Mouse (Mus musculus) E14TG2a.4 (cell line): ENCODE measurements around the gene Sstr2.
A peak's percentile ranks its signal among the peaks of the same experiment; 100 is the strongest.
"Not testable (repeated sequence)": the region's sequence is repeated elsewhere in the genome, so short reads cannot be mapped to it uniquely, and the experiment has no call there.

Source experiments
- H3K27me3 ChIP-seq: 2 replicates; pipeline ENCODE4 v1.6.1; 2014; ENCODE audit warnings: low read length, control low read depth; ENCODE audit not compliant: insufficient read depth
- H3K36me3 ChIP-seq: 2 replicates; pipeline ENCODE4 v1.6.1; 2014; ENCODE audit warnings: low read length, control low read depth; ENCODE audit not compliant: insufficient read depth
- H3K4me1 ChIP-seq: replicated peaks from 2 replicates; pipeline ENCODE4 v1.6.1; 2014; ENCODE audit warnings: low read depth, low read length, control low read depth
- H3K4me3 ChIP-seq: replicated peaks from 2 replicates; pipeline ENCODE4 v1.5.1; 2014; ENCODE audit warnings: mild to moderate bottlenecking, low read length
- H3K9me3 ChIP-seq: 2 replicates; pipeline ENCODE4 v1.6.1; 2014; ENCODE audit warnings: low read length, control low read depth
- CTCF ChIP-seq: conservative IDR thresholded peaks from 2 replicates; pipeline ENCODE4 v1.5.1; 2014; ENCODE audit warnings: low read length
- NANOG ChIP-seq: IDR thresholded peaks from 2 replicates; pipeline ENCODE4 v1.6.1; 2014; ENCODE audit warnings: borderline replicate concordance, low read length, mixed read lengths
- POU5F1 ChIP-seq: IDR thresholded peaks from 2 replicates; pipeline ENCODE4 v1.6.1; 2014; ENCODE audit warnings: low read length, borderline replicate concordance

Gene Sstr2

DNA sequence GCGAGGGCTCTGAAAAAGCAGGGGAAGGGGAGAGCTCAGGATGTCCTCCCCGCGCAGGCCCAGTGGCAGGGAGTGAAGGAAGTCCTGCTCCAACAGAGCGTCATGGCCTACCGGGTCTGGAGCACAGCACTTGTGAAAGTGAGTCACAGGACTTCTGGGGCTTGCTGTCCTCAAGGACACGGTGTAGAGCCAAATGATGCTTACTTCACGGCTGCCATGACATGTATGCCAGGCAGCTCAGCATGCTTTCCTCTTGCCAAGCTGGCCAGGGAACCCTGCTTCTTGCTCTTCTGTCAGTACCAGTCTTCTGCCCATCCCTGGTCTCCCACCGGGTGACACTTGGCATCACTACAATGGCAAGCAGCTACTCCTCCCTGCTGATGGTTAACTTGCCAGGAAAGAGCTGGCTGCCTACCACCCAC, 37.4 kb downstream of the Sstr2 start:
- peaks cover 94% of the 10 kb centered on the region for H3K36me3 ChIP-seq
- H3K9me3 ChIP-seq, result no peaks in the 10 kb centered on the region
- TF ChIP-seq POU5F1 (no peak), NANOG (no peak), CTCF (no peak)
- peaks cover 56% of the 10 kb centered on the region for H3K4me1 ChIP-seq
- H3K4me3 ChIP-seq, result no peak overlapping the region
- no peaks in the 10 kb centered on the region for H3K27me3 ChIP-seq

DNA sequence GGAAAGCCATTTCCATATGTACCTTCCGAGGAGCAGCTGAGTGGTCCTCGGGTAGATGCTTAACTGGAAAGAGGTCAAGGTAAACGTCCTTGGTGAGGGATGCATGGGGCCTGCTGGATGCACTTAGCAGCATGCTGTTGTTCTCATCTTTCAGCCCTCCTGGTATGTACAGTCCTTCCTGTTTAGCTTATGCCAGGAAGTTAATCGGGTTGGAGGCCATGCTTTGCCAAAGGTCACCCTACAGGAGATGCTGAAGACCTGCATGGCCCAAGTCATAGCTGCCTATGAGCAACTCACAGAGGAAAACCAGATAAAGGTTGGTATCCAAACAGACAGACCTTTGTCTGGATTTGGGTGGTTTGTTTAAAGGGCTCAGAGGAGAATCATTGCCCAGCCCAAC, 38.1 kb downstream of the Sstr2 start:
- no peak overlapping the region for H3K4me3 ChIP-seq
- H3K36me3 ChIP-seq, result peaks cover 97% of the 10 kb centered on the region
- H3K4me1 ChIP-seq, result peaks cover 55% of the 10 kb centered on the region
- H3K27me3 ChIP-seq, result no peaks in the 10 kb centered on the region
- no peak for TF ChIP-seq CTCF
- TF ChIP-seq NANOG, result no peak
- TF ChIP-seq POU5F1, result no peak
- H3K9me3 ChIP-seq, result no peaks in the 10 kb centered on the region

DNA sequence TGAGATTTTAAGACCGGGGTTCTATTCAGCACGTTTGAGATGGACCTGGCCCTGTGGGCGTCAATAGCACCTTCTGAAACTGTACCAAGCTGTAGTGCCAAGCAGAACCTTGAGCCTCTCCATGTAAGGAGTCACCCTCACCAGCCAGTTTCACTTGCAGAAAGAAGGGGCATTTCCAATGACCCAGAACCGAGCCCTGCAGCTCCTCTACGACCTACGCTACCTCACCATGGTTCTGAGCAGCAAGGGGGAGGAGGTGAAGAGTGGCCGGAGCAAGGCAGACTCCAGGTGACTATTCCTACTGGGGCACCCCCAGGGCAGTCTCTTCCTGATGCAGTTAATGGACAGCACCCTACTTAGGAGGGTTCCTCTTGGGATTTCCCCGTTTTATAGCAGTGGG, 39.2 kb downstream of the Sstr2 start:
- Histone ChIP-seq H3K27me3 (no peaks in the 10 kb centered on the region), H3K36me3 (peaks cover 97% of the 10 kb centered on the region), H3K9me3 (no peaks in the 10 kb centered on the region), H3K4me1 (peaks cover 53% of the 10 kb centered on the region), H3K4me3 (no peak overlapping the region)
- no peak for TF ChIP-seq POU5F1
- no peak for TF ChIP-seq CTCF
- no peak for TF ChIP-seq NANOG

DNA sequence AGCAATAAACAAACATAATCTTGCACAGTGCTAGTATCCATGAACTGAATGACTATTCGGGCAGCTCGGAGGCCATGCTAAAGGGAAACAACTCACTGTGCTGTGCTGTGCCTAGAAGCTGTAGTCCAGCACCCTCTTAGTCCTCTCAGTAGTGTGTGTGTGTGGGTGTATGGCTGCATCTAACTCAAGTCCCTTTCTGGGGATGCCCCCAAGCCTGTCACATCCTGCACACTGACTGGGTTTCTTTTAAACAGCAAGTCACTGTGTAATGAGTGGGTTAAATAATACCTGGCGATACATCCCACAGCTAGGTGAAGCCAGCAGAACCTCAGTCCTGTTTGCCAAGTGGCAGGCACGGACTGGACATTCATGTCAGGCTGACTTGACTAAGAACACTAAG, 39.6 kb downstream of the Sstr2 start:
- TF ChIP-seq CTCF (no peak), NANOG (no peak), POU5F1 (no peak)
- peaks cover 97% of the 10 kb centered on the region for H3K36me3 ChIP-seq
- no peaks in the 10 kb centered on the region for H3K9me3 ChIP-seq
- H3K4me1 ChIP-seq, result peaks cover 56% of the 10 kb centered on the region
- H3K27me3 ChIP-seq, result no peaks in the 10 kb centered on the region
- no peak overlapping the region for H3K4me3 ChIP-seq

DNA sequence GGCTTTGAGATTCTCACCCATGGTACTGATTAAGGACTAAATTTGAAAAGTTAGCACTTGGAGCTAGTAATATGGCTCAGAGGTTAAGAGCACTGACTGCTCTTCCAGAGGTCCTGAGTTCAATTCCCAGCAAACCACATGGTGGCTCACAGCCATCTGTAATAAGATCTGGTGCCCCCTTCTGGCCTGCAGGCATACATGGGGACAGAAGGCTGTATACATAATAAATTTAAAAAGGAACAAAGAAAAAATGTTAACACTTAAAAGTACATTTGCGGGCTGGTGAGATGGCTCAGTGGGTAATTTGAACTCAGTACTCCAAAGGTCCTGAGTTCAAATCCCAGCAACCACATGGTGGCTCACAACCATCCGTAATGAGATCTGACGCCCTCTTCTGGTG, 41.1 kb downstream of the Sstr2 start:
- H3K9me3 ChIP-seq, H3K4me3 ChIP-seq, H3K27me3 ChIP-seq: not testable (repeated sequence)
- TF ChIP-seq CTCF, result 0 out of 2 replicates have a peak, but pooled peaks have one; percentile 15
- H3K36me3 ChIP-seq, result peaks cover 97% of the 10 kb centered on the region
- peaks cover 56% of the 10 kb centered on the region for H3K4me1 ChIP-seq

DNA sequence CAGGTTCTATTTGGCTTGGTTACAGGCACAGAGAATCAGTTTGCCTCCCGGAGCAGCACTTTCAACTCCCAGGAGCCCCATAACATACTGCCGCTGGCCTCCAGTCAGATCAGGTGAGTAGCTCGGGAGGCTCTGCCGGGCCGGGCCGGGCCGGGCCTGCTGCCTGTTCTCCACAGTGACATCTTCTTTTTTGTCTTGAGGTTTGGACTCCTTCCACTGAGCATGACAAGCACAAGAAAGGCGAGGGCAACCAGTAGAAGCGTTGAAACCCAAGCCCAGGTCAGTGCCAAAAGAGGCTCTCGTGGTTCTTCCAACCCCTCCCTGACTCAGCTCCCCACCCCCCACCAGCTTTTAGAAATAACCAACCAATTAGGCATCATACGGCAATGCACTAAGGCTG, 41.8 kb downstream of the Sstr2 start:
- Histone ChIP-seq H3K4me1 (peaks cover 54% of the 10 kb centered on the region), H3K27me3 (no peaks in the 10 kb centered on the region), H3K4me3 (no peak overlapping the region), H3K9me3 (no peaks in the 10 kb centered on the region), H3K36me3 (peaks cover 97% of the 10 kb centered on the region)
- no peak for TF ChIP-seq POU5F1
- TF ChIP-seq CTCF, result no peak
- no peak for TF ChIP-seq NANOG

DNA sequence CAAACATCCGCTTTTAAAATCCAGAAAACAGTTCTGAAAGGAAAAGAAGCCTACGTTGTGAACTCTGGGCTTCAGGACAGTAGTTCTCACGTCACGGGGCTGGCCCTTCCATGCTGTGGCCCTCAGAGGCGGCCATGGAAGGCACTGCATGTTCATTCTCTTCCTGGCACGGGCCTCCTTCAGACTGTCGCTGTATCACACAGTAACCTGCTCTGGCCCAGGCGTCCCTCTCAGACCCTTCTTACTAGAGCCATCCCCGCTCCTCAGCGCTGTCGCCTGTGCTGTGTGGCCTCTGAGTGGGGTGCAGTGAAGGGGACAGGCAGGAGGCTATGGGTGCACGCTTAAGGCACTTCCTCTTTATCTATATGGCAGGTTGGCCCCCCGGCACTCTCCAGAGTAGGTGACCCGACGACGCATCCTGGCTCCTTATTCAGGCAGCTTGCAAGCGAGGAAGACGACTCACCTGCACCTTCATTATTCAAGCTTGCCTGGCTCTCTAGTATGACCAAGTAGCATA, 42.8 kb downstream of the Sstr2 start:
- Histone ChIP-seq H3K27me3 (no peaks in the 10 kb centered on the region), H3K36me3 (peaks cover 87% of the 10 kb centered on the region), H3K9me3 (no peaks in the 10 kb centered on the region), H3K4me1 (peaks cover 54% of the 10 kb centered on the region), H3K4me3 (no peak overlapping the region)
- TF ChIP-seq CTCF, result no peak
- no peak for TF ChIP-seq NANOG
- no peak for TF ChIP-seq POU5F1

DNA sequence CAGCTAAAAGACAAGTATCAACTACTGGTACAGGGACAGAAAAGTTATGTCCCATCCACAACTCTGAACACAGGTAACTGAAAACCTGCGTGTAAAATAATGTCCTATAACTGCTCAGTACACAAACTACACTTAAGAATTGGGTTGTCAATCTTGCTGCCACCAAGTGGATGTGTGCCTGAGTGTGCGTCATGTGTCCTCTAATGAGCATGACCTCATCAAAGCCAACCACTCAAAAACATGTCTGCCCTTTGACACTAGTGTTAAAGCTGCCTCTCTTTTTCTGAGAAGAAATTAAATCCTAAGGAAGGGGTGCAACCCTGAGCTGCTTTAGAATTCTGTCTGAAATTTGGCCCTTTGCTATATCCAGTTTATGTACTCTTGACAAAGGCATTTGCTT, 45.1 kb downstream of the Sstr2 start:
- no peaks in the 10 kb centered on the region for H3K9me3 ChIP-seq
- H3K4me3 ChIP-seq, result no peak overlapping the region
- H3K27me3 ChIP-seq, result no peaks in the 10 kb centered on the region
- no peak for TF ChIP-seq POU5F1
- TF ChIP-seq NANOG, result no peak
- no peak for TF ChIP-seq CTCF
- peaks cover 88% of the 10 kb centered on the region for H3K36me3 ChIP-seq
- H3K4me1 ChIP-seq, result peaks cover 53% of the 10 kb centered on the region

DNA sequence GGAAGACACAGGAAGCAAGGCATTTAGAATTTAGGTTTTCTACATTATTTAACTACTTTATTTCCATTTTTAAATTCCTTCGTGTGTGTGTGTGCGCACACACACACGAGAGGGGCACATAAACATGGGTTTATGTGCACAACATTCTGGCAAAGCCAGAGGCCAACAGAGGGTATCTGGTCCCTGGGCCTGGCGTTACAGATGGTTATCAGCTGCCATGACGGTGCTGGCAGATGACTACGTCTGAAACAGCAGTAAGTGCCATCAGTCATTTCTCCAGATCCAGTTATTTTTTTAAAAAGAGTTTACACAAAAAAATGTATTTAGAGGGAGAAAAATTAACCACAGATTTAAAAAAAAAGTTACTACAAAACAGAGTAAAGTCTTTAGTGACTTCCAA, 47.1 kb downstream of the Sstr2 start:
- H3K27me3 ChIP-seq, result no peaks in the 10 kb centered on the region
- no peak overlapping the region for H3K4me3 ChIP-seq
- H3K4me1 ChIP-seq, result peaks cover 47% of the 10 kb centered on the region
- H3K36me3 ChIP-seq, result peaks cover 86% of the 10 kb centered on the region
- TF ChIP-seq NANOG (no peak), CTCF (no peak), POU5F1 (no peak)
- H3K9me3 ChIP-seq, result no peaks in the 10 kb centered on the region
